Mouse (Mus musculus) liver (tissue): Measurements from ENCODE around the gene Myt1l.
A peak's percentile ranks its signal among the peaks of the same experiment; 100 is the strongest.

Source experiments
- DNase-seq: peaks from one replicate; pipeline ENCODE4 v3.0.0-alpha.2; 2020; ENCODE audit warnings: mixed read lengths

Myt1l gene

GRCm38 (mm10) chr12:29528031-29528771 is at the start of gene Myt1l:
TSS of gene Myt1l (plus strand) at chr12:29528384.
- no peak for DNase-seq

- no peak for DNase-seq
These were observed 41.7 kb upstream of the Myt1l start for GRCm38 (mm10) chr12:29486424-29487035.

GRCm38 (mm10) chr12:29526236-29526644 is 1.9 kb upstream of the Myt1l start:
- no peak for DNase-seq

- DNase-seq = no peak
These were observed 979 bp upstream of the Myt1l start for GRCm38 (mm10) chr12:29527048-29527761.

- peak; percentile 35 for DNase-seq
These were observed 2.1 kb downstream of the Myt1l start for GRCm38 (mm10) chr12:29530241-29530725.

GRCm38 (mm10) chr12:29530823-29531222 is 2.6 kb downstream of the Myt1l start:
- no peak for DNase-seq

GRCm38 (mm10) chr12:29533071-29533876 is 5.1 kb downstream of the Myt1l start:
- DNase-seq = no peak

GRCm38 (mm10) chr12:29534326-29534725 is 6.1 kb downstream of the Myt1l start:
- no peak for DNase-seq

- DNase-seq = no peak
These were observed 6.6 kb downstream of the Myt1l start for GRCm38 (mm10) chr12:29534761-29535300.

- no peak for DNase-seq
These were observed 9.7 kb downstream of the Myt1l start for GRCm38 (mm10) chr12:29537916-29538315.

- no peak for DNase-seq
These were observed 10.3 kb downstream of the Myt1l start for GRCm38 (mm10) chr12:29538456-29538855.

- DNase-seq = no peak
These were observed 10.9 kb downstream of the Myt1l start for GRCm38 (mm10) chr12:29539106-29539505.

- no peak for DNase-seq
These were observed 12.6 kb downstream of the Myt1l start for GRCm38 (mm10) chr12:29540741-29541140.

- no peak for DNase-seq
These were observed 17.9 kb downstream of the Myt1l start for GRCm38 (mm10) chr12:29546073-29546472.

- DNase-seq = no peak
These were observed 18.9 kb downstream of the Myt1l start for GRCm38 (mm10) chr12:29547112-29547511.

- no peak for DNase-seq
These were observed 19.6 kb downstream of the Myt1l start for GRCm38 (mm10) chr12:29547755-29548154.

- DNase-seq = no peak
These were observed 25.0 kb downstream of the Myt1l start for GRCm38 (mm10) chr12:29553138-29553537.

- no peak for DNase-seq
These were observed 27.5 kb downstream of the Myt1l start for GRCm38 (mm10) chr12:29555718-29556117.

GRCm38 (mm10) chr12:29556408-29556807 is 28.2 kb downstream of the Myt1l start:
- no peak for DNase-seq

GRCm38 (mm10) chr12:29556901-29557300 is 28.7 kb downstream of the Myt1l start:
- DNase-seq = no peak

GRCm38 (mm10) chr12:29559769-29560168 is 31.6 kb downstream of the Myt1l start:
- no peak for DNase-seq

- DNase-seq = no peak
These were observed 33.0 kb downstream of the Myt1l start for GRCm38 (mm10) chr12:29561222-29561621.
